Mouse (Mus musculus): ENCODE data around the gene Gm11733.

Gm11733 gene

DNA sequence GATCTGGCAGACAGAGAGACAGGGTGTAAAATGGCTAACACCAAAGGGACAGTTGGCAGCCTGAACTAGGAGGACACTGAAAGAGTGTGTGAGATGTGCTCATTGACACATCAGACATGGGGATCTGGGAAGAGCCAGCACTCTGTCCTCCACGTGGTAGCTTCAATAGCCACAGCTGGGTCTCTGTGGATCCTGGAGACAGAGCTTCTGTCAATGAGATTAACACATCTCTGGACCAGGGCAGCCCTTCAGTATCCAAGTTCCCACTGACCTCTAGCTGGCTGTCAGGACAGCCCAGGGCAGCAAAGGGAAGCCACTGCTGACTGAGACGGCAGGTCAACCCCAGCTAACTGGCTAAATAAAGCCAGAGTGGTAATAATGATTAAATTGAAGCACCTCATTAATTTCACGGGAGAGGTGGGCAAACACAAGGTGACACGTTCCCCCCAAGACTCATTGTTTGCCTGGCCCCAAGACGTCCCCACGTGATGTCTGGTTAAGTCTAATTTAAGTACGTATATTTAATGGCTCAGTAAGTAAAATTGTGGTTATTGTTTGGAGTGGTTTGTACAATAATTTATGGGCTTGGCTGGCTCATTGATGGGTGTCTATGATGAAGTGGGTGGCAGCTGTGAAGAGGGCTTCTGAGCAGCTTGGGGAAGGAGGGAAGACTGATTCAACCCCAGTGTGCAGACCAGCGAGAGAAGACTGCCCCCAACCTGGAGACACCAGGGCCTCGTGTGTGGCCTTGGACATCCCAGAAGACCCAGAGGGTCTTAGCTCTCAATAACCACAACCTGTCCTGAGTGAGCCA is 51.5 kb downstream of the Gm11733 start:
- no peak for DNase-seq (ENCODE audit: low read depth, low spot score)

- no peak for DNase-seq (ENCODE audit: low read depth, low spot score)
These were observed 52.4 kb downstream of the Gm11733 start for GRCm38 (mm10) chr11:117536586-117536985.
